In the genomic region with DNA sequence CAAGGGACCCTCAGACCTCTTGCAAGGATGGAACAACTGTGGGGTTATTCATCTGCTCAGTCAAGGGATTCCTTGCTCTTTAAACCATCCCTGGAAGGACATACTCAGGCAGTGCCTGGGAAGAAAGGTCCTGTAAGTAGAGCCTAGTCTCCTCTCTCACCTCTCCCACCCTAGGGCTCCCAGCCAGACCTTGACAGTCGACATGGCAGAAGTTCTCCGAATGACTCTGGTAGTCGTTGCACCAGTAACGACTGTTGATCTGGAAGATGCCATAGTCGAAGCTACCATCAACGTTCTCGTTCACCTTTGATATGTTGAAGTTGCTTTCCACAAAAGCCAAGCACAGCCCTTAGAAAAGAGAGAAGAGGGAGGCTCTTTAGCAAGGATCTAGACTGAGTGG, we compare ENCODE assay signal across 43 mouse cellular contexts. TPM values are rescaled to one million over a fixed set of nuclear protein-coding genes. Genes with fewer than 3 reads are reported as not detected.
"Had no signal": no experiment of that assay in that cellular context is flagged by ENCODE, and none has a peak within 500 bp of the region (broad histone marks: within the 10 kb centered on the region; RNA-seq: fewer than 3 reads in every experiment).

No protein-coding gene starts in this region.

- ATAC-seq: hindbrain, embryonic 16.5 days; hindbrain, postnatal 0 days; inflammation-experienced regulatory T-cells, adult 6 months; intestine, embryonic 15.5 days; intestine, embryonic 16.5 days; intestine, postnatal 0 days had no signal

- H3K9me3 ChIP-seq: heart, embryonic 10.5 days; heart, embryonic 12.5 days; heart, embryonic 13.5 days; heart, embryonic 15.5 days; hindbrain, embryonic 10.5 days; hindbrain, embryonic 12.5 days; hindbrain, embryonic 13.5 days; hindbrain, embryonic 15.5 days; intestine, embryonic 15.5 days; kidney, embryonic 15.5 days had no signal

- H3K9ac ChIP-seq: heart, embryonic 12.5 days; heart, embryonic 13.5 days; heart, embryonic 15.5 days; hindbrain, embryonic 12.5 days; hindbrain, embryonic 13.5 days; hindbrain, embryonic 14.5 days; hindbrain, embryonic 15.5 days; intestine, embryonic 15.5 days; kidney, embryonic 15.5 days had no signal

- H3K4me1 ChIP-seq: heart, embryonic 10.5 days; heart, embryonic 12.5 days; heart, embryonic 13.5 days; heart, embryonic 15.5 days; hindbrain, embryonic 10.5 days; hindbrain, embryonic 12.5 days; intestine, embryonic 15.5 days; kidney, embryonic 15.5 days had no signal

- H3K27ac ChIP-seq: heart, embryonic 10.5 days; heart, embryonic 13.5 days; heart, embryonic 15.5 days; hindbrain, embryonic 10.5 days; hindbrain, embryonic 12.5 days; hindbrain, embryonic 13.5 days; hindbrain, embryonic 14.5 days; hindbrain, embryonic 15.5 days; hindbrain, postnatal 0 days; intestine, embryonic 15.5 days; kidney, embryonic 15.5 days; kidney, postnatal 0 days; layer of hippocampus, adult 2 months had no signal

- H3K36me3 ChIP-seq: heart, embryonic 10.5 days; heart, embryonic 12.5 days; heart, embryonic 13.5 days; heart, embryonic 15.5 days; hindbrain, embryonic 10.5 days; hindbrain, embryonic 12.5 days; hindbrain, embryonic 13.5 days; hindbrain, embryonic 15.5 days; intestine, embryonic 15.5 days; kidney, embryonic 15.5 days had no signal

- H3K4me3 ChIP-seq: heart, embryonic 10.5 days; heart, embryonic 12.5 days; heart, embryonic 13.5 days; heart, embryonic 15.5 days; hindbrain, embryonic 10.5 days; hindbrain, embryonic 12.5 days; hindbrain, embryonic 13.5 days; hindbrain, embryonic 15.5 days; intestine, embryonic 15.5 days; kidney, embryonic 15.5 days; layer of hippocampus, adult 2 months had no signal

- H3K4me2 ChIP-seq: heart, embryonic 11.5 days; heart, embryonic 12.5 days; heart, embryonic 13.5 days; heart, embryonic 15.5 days; hindbrain, embryonic 12.5 days; hindbrain, embryonic 13.5 days; hindbrain, embryonic 14.5 days; hindbrain, embryonic 15.5 days; intestine, embryonic 15.5 days; kidney, embryonic 15.5 days had no signal

- DNase-seq: heart, postnatal 10 days; heart, postnatal 14 days; heart, postnatal 36 days; heart, postnatal 4 days; kidney, adult 11 months; kidney, adult 18-20 months; kidney, adult 2 months; kidney, adult 8-10 months; kidney, adult 9 months; kidney, postnatal 10 days; kidney, postnatal 14 days; kidney, postnatal 25 days; kidney, postnatal 36 days; kidney, postnatal 4 days; layer of hippocampus, adult 9-11 months; layer of hippocampus, postnatal 36 days had no signal

RNA-seq across cellular contexts. Expression of gene Lyzl6, which starts 3.9 kb away (rescaled TPM):
- polyA plus RNA-seq: heart, embryonic 10.5 days; heart, embryonic 11.5 days; heart, embryonic 12.5 days; heart, embryonic 13.5 days; heart, embryonic 14.5 days; heart, embryonic 15.5 days; heart, embryonic 16.5 days; heart, postnatal 0 days; hindbrain, embryonic 10.5 days; hindbrain, embryonic 11.5 days; hindbrain, embryonic 12.5 days; hindbrain, embryonic 13.5 days; hindbrain, embryonic 14.5 days; hindbrain, embryonic 15.5 days; hindbrain, embryonic 16.5 days; hindbrain, postnatal 0 days; inflammation-experienced regulatory T-cells, adult 6 months; intestine, embryonic 14.5 days; intestine, embryonic 15.5 days; intestine, embryonic 16.5 days; intestine, postnatal 0 days; kidney, adult 2 months; kidney, embryonic 14.5 days; kidney, embryonic 15.5 days; kidney, embryonic 16.5 days; kidney, postnatal 0 days; large intestine, adult 2 months had no signal

RNA-seq across cellular contexts. Expression of gene Gm884, which starts 13.9 kb away (rescaled TPM):
- polyA plus RNA-seq: heart, embryonic 10.5 days; heart, embryonic 11.5 days; heart, embryonic 12.5 days; heart, embryonic 13.5 days; heart, embryonic 14.5 days; heart, embryonic 15.5 days; heart, embryonic 16.5 days; heart, postnatal 0 days; hindbrain, embryonic 10.5 days; hindbrain, embryonic 11.5 days; hindbrain, embryonic 12.5 days; hindbrain, embryonic 13.5 days; hindbrain, embryonic 14.5 days; hindbrain, embryonic 15.5 days; hindbrain, embryonic 16.5 days; intestine, embryonic 14.5 days; intestine, embryonic 15.5 days; intestine, embryonic 16.5 days; intestine, postnatal 0 days; kidney, adult 2 months; kidney, embryonic 14.5 days; kidney, embryonic 15.5 days; kidney, embryonic 16.5 days; kidney, postnatal 0 days; large intestine, adult 2 months had no signal

RNA-seq across cellular contexts. Expression of gene Rprml, which starts 14.6 kb away (rescaled TPM):
- polyA plus RNA-seq: heart, embryonic 13.5 days; heart, embryonic 14.5 days; heart, embryonic 16.5 days; hindbrain, embryonic 10.5 days; hindbrain, embryonic 11.5 days; hindbrain, embryonic 12.5 days; hindbrain, embryonic 13.5 days; hindbrain, embryonic 14.5 days; inflammation-experienced regulatory T-cells, adult 6 months; intestine, embryonic 14.5 days; kidney, adult 2 months; kidney, embryonic 14.5 days; kidney, embryonic 15.5 days; kidney, embryonic 16.5 days had no signal
